Mouse (Mus musculus): ENCODE measurements around the gene Socs4.

GRCm38 (mm10) chr14:47291772-47292171, 15.0 kb downstream of the Socs4 start:
- TF ChIP-seq HCFC1 (IDR thresholded peaks at IDR 0.05; ENCODE audit: borderline replicate concordance, insufficient read depth, low read length) (no peak), ZC3H11A (IDR thresholded peaks at IDR 0.05; ENCODE audit: borderline replicate concordance, low read depth, low read length) (no peak), ZNF384 (IDR thresholded peaks at IDR 0.05; ENCODE audit: low read depth, low read length) (no peak), CHD2 (IDR thresholded peaks at IDR 0.05; ENCODE audit: low read depth, low read length) (no peak), MAFK (IDR thresholded peaks at IDR 0.05; ENCODE audit: insufficient read depth, low read depth, low read length) (no peak)

All from ES-E14 (cell line).